ENCODE assay signal across 11 mouse cellular contexts in genomic region chr9:24773669-24774068, GRCm38 (mm10). TPM values are rescaled to one million over a fixed set of nuclear protein-coding genes. Genes with fewer than 3 reads are reported as not detected.
DNase-seq lines count a peak whose midpoint lies in the region; ATAC-seq and TF ChIP-seq lines count a peak whose summit lies in the region.
"Had no signal": no experiment of that assay in that cellular context is flagged by ENCODE, and none has a peak within 500 bp of the region (broad histone marks: within the 10 kb centered on the region; RNA-seq: fewer than 3 reads in every experiment).

No protein-coding gene starts in this region.

- no peaks in the 10 kb centered on the region for H3K9me3 ChIP-seq in kidney, embryonic 14.5 days (ENCODE audit: control insufficient read depth, low read length)
- H3K9me3 ChIP-seq in embryonic facial prominence, embryonic 12.5 days = no peaks in the 10 kb centered on the region
- H3K9me3 ChIP-seq in intestine, embryonic 14.5 days (ENCODE audit: control insufficient read depth, low read length) = no peaks in the 10 kb centered on the region
- H3K9me3 ChIP-seq in midbrain, embryonic 15.5 days = no peaks in the 10 kb centered on the region
- H3K9me3 ChIP-seq: G1E had no signal

- TF ChIP-seq POLR2A in kidney, adult 2 months (IDR thresholded peaks at IDR 0.05; ENCODE audit: low read depth, low read length) = no peak

- H3K9ac ChIP-seq in kidney, embryonic 14.5 days (ENCODE audit: low read depth, low read length) = 0 out of 2 replicates have a peak overlapping the region, but pooled peaks have one; percentile 28
- no peak overlapping the region for H3K9ac ChIP-seq in embryonic facial prominence, embryonic 12.5 days
- no peak overlapping the region for H3K9ac ChIP-seq in intestine, embryonic 14.5 days (ENCODE audit: low read length)
- no peak overlapping the region for H3K9ac ChIP-seq in midbrain, embryonic 15.5 days

- no peak for TF ChIP-seq CTCF in kidney, adult 2 months (conservative IDR thresholded peaks at IDR 0.05; ENCODE audit: insufficient read depth, insufficient read length, low read depth, low read length)

- H3K4me2 ChIP-seq in kidney, embryonic 14.5 days (replicated peaks; ENCODE audit: low read depth, low read length) = peak overlapping the region; percentile 40
- H3K4me2 ChIP-seq in embryonic facial prominence, embryonic 12.5 days (replicated peaks) = peak overlapping the region; percentile 51
- H3K4me2 ChIP-seq in intestine, embryonic 14.5 days (ENCODE audit: low read length) = peak overlapping the region; percentile 46
- H3K4me2 ChIP-seq in midbrain, embryonic 15.5 days = peak overlapping the region; percentile 35

- H3K27ac ChIP-seq in kidney, embryonic 14.5 days (ENCODE audit: low read depth, low read length) = no peak overlapping the region
- H3K27ac ChIP-seq in kidney, adult 2 months (ENCODE audit: insufficient read depth, low read depth, low read length) = no peak overlapping the region
- no peak overlapping the region for H3K27ac ChIP-seq in embryonic facial prominence, embryonic 12.5 days
- H3K27ac ChIP-seq in intestine, embryonic 14.5 days (ENCODE audit: low read depth) = no peak overlapping the region
- no peak overlapping the region for H3K27ac ChIP-seq in midbrain, embryonic 15.5 days

- H3K27me3 ChIP-seq in kidney, embryonic 14.5 days (ENCODE audit: control insufficient read depth, insufficient read depth, low read length) = peaks cover 95% of the 10 kb centered on the region
- H3K27me3 ChIP-seq in kidney, adult 2 months (replicated peaks; ENCODE audit: control insufficient read depth, insufficient read depth, low read length) = peaks cover 3% of the 10 kb centered on the region
- H3K27me3 ChIP-seq in embryonic facial prominence, embryonic 12.5 days = peaks cover 68% of the 10 kb centered on the region
- H3K27me3 ChIP-seq in intestine, embryonic 14.5 days (replicated peaks; ENCODE audit: control insufficient read depth, insufficient read depth, low read length) = peaks cover 99% of the 10 kb centered on the region
- peaks cover 81% of the 10 kb centered on the region for H3K27me3 ChIP-seq in midbrain, embryonic 15.5 days (replicated peaks)

- 0% methylated on average over 19 of the region's 19 CpGs for WGBS in kidney, embryonic 14.5 days
- WGBS in kidney, adult 2 months = 3% methylated on average over 19 of the region's 19 CpGs
- 0% methylated on average over 19 of the region's 19 CpGs for WGBS in embryonic facial prominence, embryonic 12.5 days
- WGBS in intestine, embryonic 14.5 days = under 1% methylated on average over 19 of the region's 19 CpGs
- under 1% methylated on average over 19 of the region's 19 CpGs for WGBS in midbrain, embryonic 15.5 days

- H3K4me3 ChIP-seq in kidney, embryonic 14.5 days (ENCODE audit: low read length) = peak overlapping the region; percentile 30
- H3K4me3 ChIP-seq in kidney, adult 2 months (ENCODE audit: insufficient read depth, low read depth, low read length) = no peak overlapping the region
- H3K4me3 ChIP-seq in embryonic facial prominence, embryonic 12.5 days = peak overlapping the region; percentile 30
- H3K4me3 ChIP-seq in intestine, embryonic 14.5 days (ENCODE audit: low read depth, low read length) = peak overlapping the region; percentile 32
- peak overlapping the region; percentile 10; the same call in 1 of the 2 replicates for H3K4me3 ChIP-seq in midbrain, embryonic 15.5 days

- H3K36me3 ChIP-seq in kidney, embryonic 14.5 days (ENCODE audit: control insufficient read depth, insufficient read depth, low read length) = no peaks in the 10 kb centered on the region
- no peaks in the 10 kb centered on the region for H3K36me3 ChIP-seq in kidney, adult 2 months (ENCODE audit: control insufficient read depth, insufficient read depth, low read length)
- H3K36me3 ChIP-seq in embryonic facial prominence, embryonic 12.5 days = no peaks in the 10 kb centered on the region
- no peaks in the 10 kb centered on the region for H3K36me3 ChIP-seq in intestine, embryonic 14.5 days (ENCODE audit: control insufficient read depth, insufficient read depth, low read length)
- H3K36me3 ChIP-seq in midbrain, embryonic 15.5 days (replicated peaks) = no peaks in the 10 kb centered on the region
- H3K36me3 ChIP-seq: G1E had no signal

- H3K4me1 ChIP-seq in kidney, embryonic 14.5 days (ENCODE audit: control insufficient read depth, insufficient read depth, low read length) = peaks cover 5% of the 10 kb centered on the region; the same call in 1 of the 2 replicates
- H3K4me1 ChIP-seq in kidney, adult 2 months (ENCODE audit: control insufficient read depth, insufficient read depth, low read length) = no peaks in the 10 kb centered on the region
- H3K4me1 ChIP-seq in embryonic facial prominence, embryonic 12.5 days = peaks cover 14% of the 10 kb centered on the region
- peaks cover 13% of the 10 kb centered on the region; the same call in 1 of the 2 replicates for H3K4me1 ChIP-seq in intestine, embryonic 14.5 days (replicated peaks; ENCODE audit: control insufficient read depth, insufficient read depth, low read length)
- peaks cover 21% of the 10 kb centered on the region for H3K4me1 ChIP-seq in midbrain, embryonic 15.5 days

- DNase-seq in kidney, adult 2 months = no peak
- peak; percentile 66 for DNase-seq in intestine, embryonic 14.5 days (ENCODE audit: low spot score)
- DNase-seq in layer of hippocampus, adult 18-20 months (ENCODE audit: low spot score in 2 of 2) = no peak
- no peak for DNase-seq in ovary, postnatal 10 days (ENCODE audit: low spot score)
- DNase-seq in testis, postnatal 10 days (ENCODE audit: low spot score) = no peak
- DNase-seq: spleen, adult 18-20 months had no signal

- peak; percentile 29; the same call in 1 of the 2 replicates for ATAC-seq in kidney, embryonic 14.5 days (ENCODE audit: low FRiP score, low TSS enrichment)
- ATAC-seq in embryonic facial prominence, embryonic 12.5 days (ENCODE audit: insufficient number of reproducible peaks, insufficient read depth, low FRiP score, low TSS enrichment) = no peak
- peak; percentile 10; the same call in 1 of the 2 replicates for ATAC-seq in intestine, embryonic 14.5 days (replicated peaks; ENCODE audit: low FRiP score, low TSS enrichment, low read depth)
- ATAC-seq in midbrain, embryonic 15.5 days (replicated peaks) = no peak

RNA-seq across cellular contexts. Expression of gene Tbx20, which starts 0.4 kb away (rescaled TPM):
- not detected in 2 replicates for polyA plus RNA-seq in kidney, embryonic 14.5 days (2014; fragmentation: Nextera tagmentation; extraction: Ambion mirVana)
- polyA plus RNA-seq in kidney, adult 2 months (2012; rRNA removed) = 0.04 and 0.13 TPM in 2 replicates
- 0.15 and 0.75 TPM in 2 replicates for polyA plus RNA-seq in embryonic facial prominence, embryonic 12.5 days (2016; fragmentation: Nextera tagmentation; extraction: Ambion mirVana)
- 0.07 and 0.17 TPM in 2 replicates for polyA plus RNA-seq in intestine, embryonic 14.5 days (2014; fragmentation: Nextera tagmentation; extraction: Ambion mirVana)
- 0.04 and 0.14 TPM in 2 replicates for polyA plus RNA-seq in midbrain, embryonic 15.5 days (2015; fragmentation: Nextera tagmentation; extraction: Ambion mirVana)
- not detected for total RNA-seq in layer of hippocampus, adult 18-20 months (2021)
- polyA plus RNA-seq: G1E; large intestine, adult 2 months had no signal

Comparison
In these comparisons a context has a peak if more than half of its experiments do, and no peak if none do; other contexts are left out.
1. ATAC-seq: peak in kidney, embryonic 14.5 days (single experiment) and intestine, embryonic 14.5 days (single experiment); none in embryonic facial prominence, embryonic 12.5 days (single experiment) and midbrain, embryonic 15.5 days (single experiment).
2. Peak in every context shown above with its lines, with median percentiles within 50 percentile points of each other: H3K4me2 ChIP-seq.